Mouse (Mus musculus) brain, embryonic 14.5 days (tissue): ENCODE measurements around the gene Phyhipl. TPM values are rescaled to one million over a fixed set of nuclear protein-coding genes. Genes with fewer than 3 reads are reported as not detected.

Experiments
- DNase-seq: peaks from one replicate; pipeline ENCODE4 v3.0.0-alpha.2; 2011; ENCODE audit warnings: low read depth
- CTCF ChIP-seq: fragments of 200-500 bp; IDR thresholded peaks from 2 replicates; pipeline ENCODE4 v1.5.1; 2012; ENCODE audit warnings: inconsistent platforms, mild to moderate bottlenecking, moderate library complexity, borderline replicate concordance; ENCODE audit not compliant: insufficient read depth, insufficient read length; ENCODE audit errors: extremely low read depth
- POLR2A ChIP-seq: fragments of 200-500 bp; IDR thresholded peaks from 2 replicates; pipeline ENCODE4 v1.6.1; 2012; ENCODE audit warnings: mild to moderate bottlenecking, inconsistent platforms, borderline replicate concordance; ENCODE audit not compliant: poor library complexity, insufficient read depth, insufficient read length, severe bottlenecking; ENCODE audit errors: extremely low read depth
- polyA plus RNA-seq: library from polyadenylated mRNA; depleted of rRNA; stranded (reverse); fragments of >200 nt; gene quantifications from 2 replicates; pipeline ENCODE4 v1.2.3, GENCODE M21; 2012; rRNA removed

The Phyhipl gene
- polyA plus RNA-seq, 1 experiment: 102 TPM

DNA sequence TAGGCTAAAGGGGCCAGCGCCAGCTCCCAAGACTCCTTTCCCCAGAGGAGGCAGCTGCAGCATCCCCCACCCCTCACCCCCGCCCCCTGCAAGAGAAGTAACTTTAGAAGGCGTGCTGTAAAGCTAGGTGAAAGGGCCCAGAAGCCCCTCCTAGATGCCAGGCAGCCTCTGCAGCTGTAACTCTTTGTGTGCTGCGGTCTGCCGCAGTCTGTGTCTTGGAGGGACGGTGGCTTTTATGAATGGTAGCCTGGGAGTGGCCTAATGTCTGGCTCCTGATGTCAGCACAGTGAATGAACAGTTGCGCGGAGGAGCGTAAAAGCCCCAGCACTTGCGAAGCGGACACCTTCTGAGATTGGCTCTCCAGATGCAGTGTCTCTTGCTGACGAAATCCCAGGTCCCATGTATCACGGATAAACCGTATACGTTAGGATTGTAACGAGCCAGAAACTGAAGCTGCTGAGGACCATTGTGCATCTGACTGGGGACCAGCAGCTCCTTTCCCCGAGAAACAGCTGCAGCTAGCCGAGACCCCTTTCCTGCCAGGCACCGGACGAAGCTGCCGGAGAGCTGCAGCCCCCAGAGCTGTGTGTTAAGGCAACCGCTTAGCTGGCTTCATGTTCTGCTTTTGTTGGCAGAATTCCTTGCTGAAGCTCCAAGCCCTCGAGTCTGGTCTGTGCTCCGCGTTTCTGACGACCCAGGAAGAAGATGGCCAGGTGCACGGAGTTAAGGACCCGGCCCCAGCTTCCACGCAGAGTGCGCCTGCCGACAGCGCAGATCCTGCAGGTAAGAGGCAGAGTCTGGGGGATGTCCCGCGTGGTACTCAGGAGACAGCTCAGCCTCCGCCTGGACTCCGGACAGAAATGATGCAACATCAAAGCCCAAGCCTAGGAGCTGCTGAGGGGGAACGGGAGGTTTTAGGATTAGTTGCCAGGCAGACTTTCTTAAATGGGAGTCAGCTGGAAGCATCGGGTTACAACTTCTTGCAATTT lies 135.3 kb downstream of the Phyhipl start:
- DNase-seq: peak; percentile 88
- TF ChIP-seq POLR2A (no peak), CTCF (no peak)

DNA sequence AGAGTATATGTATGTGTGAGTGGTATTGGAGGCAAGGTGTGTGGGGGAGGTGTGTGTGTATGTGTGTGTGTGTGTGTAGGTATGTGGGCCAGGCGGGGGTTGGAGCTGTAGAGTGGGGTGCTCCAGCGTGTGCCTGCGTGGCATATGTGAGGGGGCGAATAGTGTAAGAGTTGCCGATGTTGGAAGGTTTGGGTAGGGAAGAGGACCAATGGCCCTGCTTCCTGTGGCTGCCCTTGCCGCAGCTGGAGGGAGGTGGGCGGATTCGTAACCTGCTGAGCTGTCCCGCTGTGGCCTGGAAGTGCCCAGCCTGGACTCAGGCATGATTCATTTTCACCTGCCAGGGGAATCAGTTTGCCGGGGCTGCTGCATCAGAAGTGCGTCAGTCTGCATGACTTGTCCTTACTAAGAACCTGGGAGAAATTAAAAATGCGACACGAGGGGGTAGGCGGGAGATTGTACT lies 136.1 kb downstream of the Phyhipl start:
- TF ChIP-seq POLR2A: no peak
- no peak for TF ChIP-seq CTCF
- no peak for DNase-seq

- no peak for DNase-seq
- no peak for TF ChIP-seq POLR2A
- TF ChIP-seq CTCF: no peak
Observed at GRCm38 (mm10) chr10:70516661-70517060, 139.1 kb downstream of the Phyhipl start.

DNA sequence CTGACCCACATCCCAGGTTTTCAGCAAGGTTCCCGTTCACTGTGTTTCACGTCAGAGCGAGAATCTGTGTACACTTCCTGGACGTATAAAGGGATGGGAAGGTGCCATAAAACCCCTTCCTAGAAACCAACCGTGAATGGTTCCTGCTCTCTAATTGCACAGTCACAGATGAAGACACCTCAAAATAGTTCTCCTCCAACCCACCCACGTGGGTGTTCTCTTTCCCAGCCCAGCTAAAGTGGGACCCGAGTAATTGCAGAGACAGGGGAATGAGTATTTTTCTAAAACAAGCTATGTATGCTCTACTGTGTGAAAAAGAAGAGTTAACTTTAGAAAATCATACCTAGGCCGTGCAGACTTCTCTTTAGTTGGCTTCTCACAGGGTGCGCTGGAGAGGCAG lies 140.9 kb downstream of the Phyhipl start:
- no peak for TF ChIP-seq POLR2A
- no peak for TF ChIP-seq CTCF
- DNase-seq: no peak

DNA sequence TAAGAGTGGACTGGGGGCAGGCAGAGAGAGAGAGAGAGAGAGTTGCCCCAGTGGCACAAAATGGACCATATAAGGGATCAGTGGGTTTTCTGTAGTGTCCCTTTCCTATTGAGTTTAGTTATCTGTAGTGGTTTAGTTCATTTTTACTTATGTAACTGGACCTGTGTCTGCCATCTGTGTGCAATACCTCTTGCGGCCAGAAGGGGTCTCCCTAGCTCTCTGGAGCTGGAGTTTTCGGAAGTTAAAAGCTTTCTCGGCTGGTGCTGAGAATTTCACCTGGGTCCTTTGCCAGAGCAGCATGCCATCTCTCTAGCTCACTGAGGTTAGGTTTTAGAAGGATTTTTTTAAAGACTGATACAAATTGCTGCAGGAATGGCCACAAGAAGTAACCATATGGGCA lies 147.9 kb downstream of the Phyhipl start:
- TF ChIP-seq POLR2A (no peak), CTCF (peak; percentile 42; the same call in 1 of the 2 replicates)
- no peak for DNase-seq

Other genes with a start within 250 kb of the Phyhipl start
- 10.0 and 18.7 TPM in 2 replicates for gene Fam13c, start 215.5 kb downstream of the Phyhipl start, polyA plus RNA-seq